Mouse (Mus musculus): Measurements from ENCODE around the gene Hist2h2aa2.
"Not testable (repeated sequence)": the region's sequence is repeated elsewhere in the genome, so short reads cannot be mapped to it uniquely, and the experiment has no call there.

DNA sequence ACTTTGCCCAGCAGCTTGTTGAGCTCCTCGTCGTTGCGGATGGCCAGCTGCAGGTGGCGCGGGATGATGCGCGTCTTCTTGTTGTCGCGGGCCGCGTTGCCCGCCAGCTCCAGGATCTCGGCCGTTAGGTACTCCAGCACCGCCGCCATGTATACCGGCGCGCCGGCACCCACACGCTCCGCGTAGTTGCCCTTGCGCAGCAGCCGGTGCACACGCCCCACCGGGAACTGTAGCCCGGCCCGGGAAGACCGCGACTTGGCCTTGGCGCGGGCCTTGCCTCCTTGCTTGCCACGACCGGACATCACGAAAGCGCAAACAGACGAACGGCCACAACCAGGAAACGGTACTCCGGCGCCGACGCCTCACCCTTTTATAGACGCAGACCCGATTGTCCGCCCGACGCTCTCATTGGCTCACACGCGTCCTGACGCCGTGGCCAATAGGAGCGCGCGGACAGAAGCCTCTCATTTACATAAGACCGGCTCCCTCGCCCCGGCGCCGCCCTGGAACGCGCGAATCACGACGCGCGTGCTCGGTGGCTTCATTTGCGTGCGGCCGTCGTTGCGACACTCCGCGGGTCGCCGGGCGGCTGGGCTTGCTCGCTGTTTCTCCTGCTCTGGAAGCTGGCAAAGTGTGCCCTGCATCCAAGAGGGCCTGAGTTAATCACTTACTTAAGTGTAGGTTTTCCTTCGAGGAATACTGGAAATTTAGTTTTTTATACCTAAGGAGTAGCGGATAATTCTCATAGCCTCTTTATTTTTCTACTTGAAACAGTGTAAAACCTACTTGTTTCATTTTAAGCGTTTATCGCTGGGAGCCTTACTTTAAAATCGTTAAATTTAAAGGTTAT is at the start of gene Hist2h2aa2:
- TF ChIP-seq POLR2A (IDR thresholded peaks at IDR 0.05; ENCODE audit: insufficient read depth, low read depth, low read length), result peak; percentile 42; the same call in 1 of the 2 replicates
- not testable (repeated sequence) for TF ChIP-seq CTCF (IDR thresholded peaks at IDR 0.05; ENCODE audit: insufficient read depth, low read depth, low read length)
